Mouse (Mus musculus): Measurements from ENCODE around the gene Them7. TPM values are rescaled to one million over a fixed set of nuclear protein-coding genes. Genes with fewer than 3 reads are reported as not detected.

Gene Them7
- polyA plus RNA-seq, 1 experiment from 2014 or later = not detected

DNA sequence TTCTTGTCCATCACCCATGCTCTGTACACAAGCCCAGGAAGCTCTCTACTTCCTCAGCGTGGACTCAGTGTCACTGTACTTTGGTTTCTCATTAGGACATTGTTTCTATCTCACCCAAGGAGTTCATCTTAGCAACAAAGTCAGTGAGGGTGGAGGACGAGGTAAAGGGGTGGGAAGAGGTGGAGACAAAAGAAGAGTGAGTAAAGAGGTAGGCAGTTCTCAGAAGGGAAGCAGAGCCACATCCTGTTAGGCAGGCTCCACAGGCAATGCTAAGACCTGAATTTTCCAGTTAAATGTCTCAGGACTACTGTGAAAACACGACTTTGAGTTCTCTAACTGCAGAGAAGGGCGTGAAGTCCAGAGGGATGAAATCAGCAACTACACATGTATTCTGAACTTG is 162.3 kb downstream of the Them7 start:
- no peak overlapping the region for H3K27ac ChIP-seq (ENCODE audit: low read depth, low read length)
- DNase-seq (ENCODE audit: low spot score) (no peak), ATAC-seq (no peak)
- H3K4me2 ChIP-seq (ENCODE audit: low read length) = no peak overlapping the region
- 88% methylated on average over 4 of the region's 4 CpGs for WGBS
- H3K4me3 ChIP-seq (ENCODE audit: low read depth, low read length) = no peak overlapping the region
- H3K9ac ChIP-seq (ENCODE audit: low read length) = no peak overlapping the region
- H3K4me1 ChIP-seq (ENCODE audit: control insufficient read depth, insufficient read depth, low read length) = no peaks in the 10 kb centered on the region
- H3K27me3 ChIP-seq (replicated peaks; ENCODE audit: control insufficient read depth, insufficient read depth, low read length) = no peaks in the 10 kb centered on the region
- H3K36me3 ChIP-seq (ENCODE audit: control insufficient read depth, insufficient read depth, low read length) = peaks cover 34% of the 10 kb centered on the region; the same call in 1 of the 2 replicates
- H3K9me3 ChIP-seq (replicated peaks; ENCODE audit: control insufficient read depth, low read length) = no peaks in the 10 kb centered on the region

DNA sequence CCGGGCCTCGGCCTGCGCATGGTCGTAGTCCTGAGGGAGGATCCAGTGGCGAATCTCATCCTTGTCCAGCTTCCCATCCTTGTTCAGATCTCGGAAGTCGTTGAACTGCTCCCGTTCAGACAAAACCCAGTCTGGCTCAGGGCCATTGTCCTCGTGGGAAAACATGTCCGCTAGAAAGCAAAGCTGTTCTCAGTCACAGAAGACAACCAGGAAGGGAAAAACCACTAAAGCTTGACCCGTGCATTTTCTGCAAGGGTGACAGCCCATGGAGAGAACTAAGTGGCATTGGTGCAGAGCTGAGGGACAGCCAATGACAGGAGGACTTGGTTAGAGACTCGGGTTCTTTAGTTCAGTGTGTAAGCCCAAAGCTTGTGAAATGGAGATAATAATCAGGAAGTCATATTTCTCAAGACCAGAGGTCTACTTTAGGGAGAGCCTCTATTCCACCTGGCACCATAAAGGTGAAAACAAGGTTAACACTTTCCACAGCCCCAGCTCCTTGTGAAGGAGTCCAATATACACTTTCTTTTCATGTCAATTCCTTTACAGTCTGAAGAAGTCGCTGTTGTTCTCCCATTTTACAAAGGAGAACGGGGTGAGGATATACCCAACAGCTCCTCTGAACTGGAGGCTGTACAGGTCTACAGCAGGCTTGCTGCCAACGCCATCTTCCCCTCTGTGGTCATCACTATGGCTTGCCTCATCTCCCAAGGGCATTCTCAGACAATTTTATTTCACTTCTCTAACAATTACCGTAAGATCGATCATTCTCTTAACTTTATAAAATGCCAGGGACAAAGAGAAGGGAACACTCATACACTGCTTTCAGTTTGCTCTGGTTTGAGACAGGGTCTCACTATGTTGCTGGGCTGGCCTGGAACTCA is 165.1 kb downstream of the Them7 start:
- Histone ChIP-seq H3K9ac (ENCODE audit: low read length) (no peak overlapping the region), H3K36me3 (ENCODE audit: control insufficient read depth, insufficient read depth, low read length) (peaks cover 52% of the 10 kb centered on the region), H3K27me3 (replicated peaks; ENCODE audit: control insufficient read depth, insufficient read depth, low read length) (no peaks in the 10 kb centered on the region), H3K4me3 (ENCODE audit: low read depth, low read length) (no peak overlapping the region), H3K4me1 (ENCODE audit: control insufficient read depth, insufficient read depth, low read length) (no peaks in the 10 kb centered on the region), H3K9me3 (replicated peaks; ENCODE audit: control insufficient read depth, low read length) (no peaks in the 10 kb centered on the region), H3K4me2 (ENCODE audit: low read length) (no peak overlapping the region), H3K27ac (ENCODE audit: low read depth, low read length) (no peak overlapping the region)
- 88% methylated on average over 17 of the region's 17 CpGs for WGBS
- DNase-seq (ENCODE audit: low spot score) (no peak), ATAC-seq (no peak)

DNA sequence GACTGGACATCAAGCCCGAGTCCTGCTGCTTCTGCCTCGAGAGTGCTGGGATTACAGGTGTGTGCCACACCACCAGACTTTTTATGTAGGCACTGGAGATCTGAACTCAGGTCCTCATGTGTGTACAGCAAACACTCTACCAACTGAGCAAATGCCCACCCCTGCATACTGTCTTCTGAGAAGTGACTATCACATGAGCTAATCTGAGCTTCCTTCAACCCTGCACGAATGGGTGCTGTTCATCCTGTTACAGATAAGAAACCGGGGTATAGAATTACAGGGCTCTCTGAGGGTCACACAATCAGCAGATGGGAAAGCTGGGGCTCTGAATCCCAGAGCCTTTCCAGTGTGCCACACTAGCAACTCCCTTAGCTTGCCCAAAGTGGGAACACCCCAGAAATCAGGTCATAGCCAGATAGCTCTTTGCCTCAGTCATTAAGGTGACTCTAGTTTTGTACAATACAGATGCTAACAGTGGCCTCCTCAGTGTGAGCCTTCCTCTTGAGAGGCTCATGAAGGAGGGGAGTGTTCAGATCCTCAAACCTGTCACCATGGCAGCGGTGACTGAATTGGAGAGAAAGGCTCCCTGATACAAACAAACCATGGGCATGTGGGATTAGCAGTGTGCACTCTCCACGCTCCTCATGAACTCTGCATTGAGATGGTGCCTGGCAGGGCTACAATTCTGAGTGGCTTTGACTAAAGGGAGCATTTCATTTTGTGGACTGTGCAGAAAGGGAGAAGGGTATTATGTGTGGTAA is 166.7 kb downstream of the Them7 start:
- Histone ChIP-seq H3K27ac (ENCODE audit: low read depth, low read length) (no peak overlapping the region), H3K4me1 (ENCODE audit: control insufficient read depth, insufficient read depth, low read length) (no peaks in the 10 kb centered on the region), H3K9me3 (replicated peaks; ENCODE audit: control insufficient read depth, low read length) (no peaks in the 10 kb centered on the region), H3K36me3 (ENCODE audit: control insufficient read depth, insufficient read depth, low read length) (peaks cover 50% of the 10 kb centered on the region), H3K9ac (ENCODE audit: low read length) (no peak overlapping the region), H3K27me3 (replicated peaks; ENCODE audit: control insufficient read depth, insufficient read depth, low read length) (no peaks in the 10 kb centered on the region), H3K4me3 (ENCODE audit: low read depth, low read length) (no peak overlapping the region), H3K4me2 (ENCODE audit: low read length) (no peak overlapping the region)
- 77% methylated on average over 6 of the region's 6 CpGs for WGBS
- DNase-seq (ENCODE audit: low spot score) (no peak), ATAC-seq (peak; percentile 40; the same call in 1 of the 2 replicates)

DNA sequence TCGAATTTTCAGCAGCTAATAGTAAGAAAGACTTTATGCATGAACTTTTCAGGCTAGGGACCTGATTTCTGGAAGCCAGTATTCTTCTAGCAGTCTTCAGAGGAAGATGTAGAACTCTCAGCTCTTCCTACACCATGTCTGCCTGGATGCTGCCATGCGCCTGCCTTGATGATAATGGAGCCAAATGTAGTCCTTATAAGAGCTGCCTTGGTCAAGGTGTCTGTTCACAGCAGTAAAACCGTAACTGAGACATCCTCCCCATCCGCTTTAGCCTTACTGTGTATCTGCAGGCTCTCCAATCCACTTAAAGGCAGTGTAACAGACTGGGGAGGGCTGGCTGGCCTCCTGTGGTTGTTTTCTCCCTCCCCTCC is 167.3 kb downstream of the Them7 start:
- H3K36me3 ChIP-seq (ENCODE audit: control insufficient read depth, insufficient read depth, low read length) = peaks cover 44% of the 10 kb centered on the region
- no peaks in the 10 kb centered on the region for H3K27me3 ChIP-seq (replicated peaks; ENCODE audit: control insufficient read depth, insufficient read depth, low read length)
- ATAC-seq = no peak
- WGBS = 83% methylated on average over 4 of the region's 4 CpGs
- H3K9ac ChIP-seq (ENCODE audit: low read length) = no peak overlapping the region
- no peak overlapping the region for H3K4me2 ChIP-seq (ENCODE audit: low read length)
- H3K4me3 ChIP-seq (ENCODE audit: low read depth, low read length) = no peak overlapping the region
- no peaks in the 10 kb centered on the region for H3K9me3 ChIP-seq (replicated peaks; ENCODE audit: control insufficient read depth, low read length)
- H3K27ac ChIP-seq (ENCODE audit: low read depth, low read length) = no peak overlapping the region
- DNase-seq (ENCODE audit: low spot score) = no peak
- no peaks in the 10 kb centered on the region for H3K4me1 ChIP-seq (ENCODE audit: control insufficient read depth, insufficient read depth, low read length)

DNA sequence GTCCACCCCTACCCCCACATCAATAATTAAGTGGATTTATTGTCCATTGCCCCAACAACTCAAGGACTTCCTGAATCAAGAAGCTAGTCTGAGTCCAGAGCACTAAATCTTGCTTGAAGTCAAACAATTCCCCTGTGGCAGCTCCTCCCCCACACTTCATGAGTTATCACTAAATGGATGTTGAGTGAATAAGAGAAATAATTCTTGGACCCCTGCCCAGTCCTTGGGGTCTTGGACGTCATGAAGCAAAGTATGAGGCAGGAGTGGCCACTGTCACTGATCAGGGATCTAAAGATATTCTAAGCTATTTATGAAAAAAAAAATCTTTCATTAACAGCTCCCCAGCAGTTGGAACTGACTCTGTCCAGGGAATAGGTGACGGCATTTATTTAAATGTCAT is 168.4 kb downstream of the Them7 start:
- Histone ChIP-seq H3K9me3 (replicated peaks; ENCODE audit: control insufficient read depth, low read length) (no peaks in the 10 kb centered on the region), H3K27me3 (replicated peaks; ENCODE audit: control insufficient read depth, insufficient read depth, low read length) (no peaks in the 10 kb centered on the region), H3K4me2 (ENCODE audit: low read length) (no peak overlapping the region), H3K27ac (ENCODE audit: low read depth, low read length) (no peak overlapping the region), H3K4me1 (ENCODE audit: control insufficient read depth, insufficient read depth, low read length) (peaks cover 6% of the 10 kb centered on the region), H3K36me3 (ENCODE audit: control insufficient read depth, insufficient read depth, low read length) (peaks cover 43% of the 10 kb centered on the region), H3K9ac (ENCODE audit: low read length) (no peak overlapping the region), H3K4me3 (ENCODE audit: low read depth, low read length) (no peak overlapping the region)
- ATAC-seq (no peak), DNase-seq (ENCODE audit: low spot score) (no peak)
- WGBS = 74% methylated on average over 2 of the region's 2 CpGs

DNA sequence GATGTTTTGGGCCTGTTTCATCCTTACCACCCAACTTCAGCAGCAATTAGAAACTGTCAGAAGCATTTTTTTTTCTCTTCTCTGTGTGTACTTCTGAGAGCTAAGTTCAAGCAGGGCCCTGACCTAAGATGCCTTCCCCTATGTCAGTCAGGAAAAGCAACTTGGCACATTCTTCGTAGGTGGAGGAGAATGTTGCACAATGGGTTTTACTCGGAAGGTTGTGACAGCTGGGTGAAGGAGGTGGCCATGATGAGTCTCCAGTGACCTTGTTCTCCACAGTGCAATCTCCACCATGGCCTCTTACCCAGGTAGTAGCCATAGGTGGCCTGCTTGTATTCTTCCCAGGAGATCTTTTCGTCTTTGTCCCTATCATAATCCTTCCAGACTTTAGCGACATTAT is 170.3 kb downstream of the Them7 start:
- DNase-seq (ENCODE audit: low spot score) (no peak), ATAC-seq (no peak)
- Histone ChIP-seq H3K4me3 (ENCODE audit: low read depth, low read length) (no peak overlapping the region), H3K4me1 (ENCODE audit: control insufficient read depth, insufficient read depth, low read length) (peaks cover 15% of the 10 kb centered on the region), H3K9ac (ENCODE audit: low read length) (no peak overlapping the region), H3K9me3 (replicated peaks; ENCODE audit: control insufficient read depth, low read length) (no peaks in the 10 kb centered on the region), H3K4me2 (ENCODE audit: low read length) (no peak overlapping the region), H3K27me3 (replicated peaks; ENCODE audit: control insufficient read depth, insufficient read depth, low read length) (no peaks in the 10 kb centered on the region), H3K27ac (ENCODE audit: low read depth, low read length) (no peak overlapping the region), H3K36me3 (ENCODE audit: control insufficient read depth, insufficient read depth, low read length) (peaks cover 35% of the 10 kb centered on the region)
- 88% methylated on average over 4 of the region's 4 CpGs for WGBS

DNA sequence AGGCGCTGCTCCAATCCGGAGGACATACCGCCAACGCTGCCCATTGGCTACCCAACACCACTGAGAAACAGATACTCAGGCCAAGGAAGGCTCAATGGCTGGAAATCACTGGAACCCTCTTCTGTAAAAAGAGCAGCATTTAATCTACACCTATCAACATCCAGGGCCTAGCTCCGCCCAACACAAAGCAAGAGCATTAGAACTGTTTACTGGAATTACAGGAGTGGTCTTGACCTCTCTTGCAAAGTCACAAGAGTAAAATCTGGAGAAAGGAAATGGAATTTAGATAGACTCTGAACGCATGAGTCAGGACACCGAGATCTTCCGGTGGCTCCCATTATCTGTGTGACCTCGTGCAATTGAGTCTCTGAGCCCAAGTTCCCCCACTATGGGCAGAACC is 171.9 kb downstream of the Them7 start:
- no peak overlapping the region for H3K4me2 ChIP-seq (ENCODE audit: low read length)
- no peak overlapping the region for H3K27ac ChIP-seq (ENCODE audit: low read depth, low read length)
- H3K9ac ChIP-seq (ENCODE audit: low read length) = no peak overlapping the region
- peaks cover 23% of the 10 kb centered on the region for H3K36me3 ChIP-seq (ENCODE audit: control insufficient read depth, insufficient read depth, low read length)
- no peak overlapping the region for H3K4me3 ChIP-seq (ENCODE audit: low read depth, low read length)
- no peaks in the 10 kb centered on the region for H3K9me3 ChIP-seq (replicated peaks; ENCODE audit: control insufficient read depth, low read length)
- H3K27me3 ChIP-seq (replicated peaks; ENCODE audit: control insufficient read depth, insufficient read depth, low read length) = no peaks in the 10 kb centered on the region
- H3K4me1 ChIP-seq (ENCODE audit: control insufficient read depth, insufficient read depth, low read length) = peaks cover 15% of the 10 kb centered on the region
- DNase-seq (ENCODE audit: low spot score) = no peak
- ATAC-seq = no peak
- WGBS = 96% methylated on average over 9 of the region's 9 CpGs

DNA sequence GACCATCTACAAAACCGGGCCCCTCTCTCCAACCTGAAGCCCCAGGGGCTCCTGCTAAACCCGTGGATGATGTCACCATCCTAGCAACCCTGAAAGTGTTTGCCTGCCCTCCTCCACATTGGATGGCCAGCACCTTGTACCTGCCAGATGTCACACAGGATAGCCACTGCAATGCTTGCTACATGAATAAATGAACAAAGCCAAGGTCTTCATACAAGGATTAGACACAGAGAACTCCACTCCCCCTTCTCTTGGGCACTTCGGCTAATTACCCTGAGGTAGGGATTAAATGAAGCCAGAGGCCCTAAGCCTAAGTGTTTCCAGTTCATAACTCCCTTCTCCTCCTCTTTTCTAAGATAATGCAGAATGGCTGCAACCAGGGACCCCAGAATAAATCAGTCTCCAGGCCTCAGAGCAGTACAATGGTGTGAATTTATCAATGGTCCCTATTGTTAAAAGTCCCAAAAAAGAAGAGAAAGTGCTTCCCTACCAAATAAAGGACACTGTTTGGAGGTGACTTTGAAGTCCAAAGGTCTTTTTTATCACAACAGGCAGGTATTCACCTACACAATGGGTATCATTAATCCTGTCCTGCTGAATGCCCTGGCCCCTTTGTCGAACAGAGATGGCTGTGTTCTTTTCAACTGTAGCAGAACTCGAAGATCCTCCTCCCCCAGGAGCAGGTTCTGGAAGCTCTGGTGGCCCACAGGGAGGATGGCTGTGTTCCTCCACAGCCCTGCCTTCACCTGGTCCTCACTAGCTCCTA is 173.5 kb downstream of the Them7 start:
- Histone ChIP-seq H3K9ac (ENCODE audit: low read length) (peak overlapping the region; percentile 85; the same call in 1 of the 2 replicates), H3K27me3 (replicated peaks; ENCODE audit: control insufficient read depth, insufficient read depth, low read length) (no peaks in the 10 kb centered on the region), H3K9me3 (replicated peaks; ENCODE audit: control insufficient read depth, low read length) (no peaks in the 10 kb centered on the region), H3K36me3 (ENCODE audit: control insufficient read depth, insufficient read depth, low read length) (peaks cover 15% of the 10 kb centered on the region), H3K4me2 (ENCODE audit: low read length) (peak overlapping the region; percentile 95), H3K4me1 (ENCODE audit: control insufficient read depth, insufficient read depth, low read length) (peaks cover 15% of the 10 kb centered on the region), H3K4me3 (ENCODE audit: low read depth, low read length) (peak overlapping the region; percentile 67), H3K27ac (ENCODE audit: low read depth, low read length) (no peak overlapping the region)
- ATAC-seq = no peak
- no peak for DNase-seq (ENCODE audit: low spot score)
- 14% methylated on average over 5 of the region's 5 CpGs for WGBS

Data from forebrain, embryonic 14.5 days (tissue).